Mouse (Mus musculus) CH12.LX (cell line): ENCODE measurements around the gene Pde8a.

ENCODE experiments used
- CHD1 ChIP-seq: IDR thresholded peaks from 2 replicates; pipeline ENCODE4 v1.6.1; 2012; ENCODE audit warnings: low read depth, low read length, improper control_type of control experiment, inconsistent platforms
- CTCF ChIP-seq, 2 experiments: IDR thresholded peaks in 1 of 2; conservative IDR thresholded peaks in 1 of 2; 2 replicates each; pipeline ENCODE4 v1.5.1; 2011 to 2012; ENCODE audit warnings: low read depth in 2 of 2, low read length in 2 of 2, improper control_type of control experiment in 1 of 2, inconsistent platforms in 1 of 2, mild to moderate bottlenecking in 1 of 2, moderate library complexity in 1 of 2
- ELF1 ChIP-seq: IDR thresholded peaks from 2 replicates; pipeline ENCODE4 v1.6.1; 2014; ENCODE audit warnings: low read depth, mild to moderate bottlenecking, inconsistent platforms, low read length, improper control_type of control experiment
- EP300 ChIP-seq: IDR thresholded peaks from 2 replicates; pipeline ENCODE4 v1.6.1; 2011; ENCODE audit warnings: low read length, improper control_type of control experiment
- GABPA ChIP-seq: IDR thresholded peaks from 2 replicates; pipeline ENCODE4 v1.6.1; 2012; ENCODE audit warnings: low read depth, low read length, improper control_type of control experiment, inconsistent platforms; ENCODE audit not compliant: insufficient replicate concordance
- MAX ChIP-seq: IDR thresholded peaks from 2 replicates; pipeline ENCODE4 v1.6.1; 2011; ENCODE audit warnings: low read length, improper control_type of control experiment
- MAZ ChIP-seq: IDR thresholded peaks from 2 replicates; pipeline ENCODE4 v1.6.1; 2012; ENCODE audit warnings: low read depth, mild to moderate bottlenecking, inconsistent platforms, low read length, improper control_type of control experiment, moderate library complexity
- NRF1 ChIP-seq: IDR thresholded peaks from 2 replicates; pipeline ENCODE4 v1.6.1; 2014; ENCODE audit warnings: low read depth, mild to moderate bottlenecking, inconsistent platforms, low read length, improper control_type of control experiment, moderate library complexity
- POLR2A ChIP-seq: IDR thresholded peaks from 2 replicates; pipeline ENCODE4 v1.6.1; 2011; ENCODE audit warnings: low read depth, mild to moderate bottlenecking, improper control_type of control experiment, low read length
- POLR2AphosphoS2 ChIP-seq: IDR thresholded peaks from 2 replicates; pipeline ENCODE4 v1.6.1; 2011; ENCODE audit warnings: low read depth, low read length, improper control_type of control experiment
- SIN3A ChIP-seq: IDR thresholded peaks from 2 replicates; pipeline ENCODE4 v1.6.1; 2012; ENCODE audit warnings: low read length, improper control_type of control experiment, inconsistent platforms
- USF1 ChIP-seq: IDR thresholded peaks from 2 replicates; pipeline ENCODE4 v1.6.1; 2014; ENCODE audit warnings: low read depth, mild to moderate bottlenecking, inconsistent platforms, low read length, improper control_type of control experiment
- ZC3H11A ChIP-seq: IDR thresholded peaks from 2 replicates; pipeline ENCODE4 v1.6.1; 2012; ENCODE audit warnings: low read depth, mild to moderate bottlenecking, inconsistent platforms, low read length, improper control_type of control experiment
- ZMIZ1 ChIP-seq: IDR thresholded peaks from 2 replicates; pipeline ENCODE4 v1.6.1; 2012; ENCODE audit warnings: low read depth, mild to moderate bottlenecking, inconsistent platforms, low read length, improper control_type of control experiment

- TF ChIP-seq USF1 (no peak), CTCF (conservative IDR thresholded peaks at IDR 0.05 in 1 of 2, IDR thresholded peaks at IDR 0.05 in 1 of 2; ENCODE audit: low read depth in 2 of 2, low read length in 2 of 2) (peak; percentile 30 to 69; a peak in 2 of 4 replicates), MAX (no peak), SIN3A (no peak), CHD1 (no peak), POLR2A (no peak), ELF1 (no peak), MAZ (no peak), ZC3H11A (no peak), GABPA (no peak), EP300 (no peak), POLR2AphosphoS2 (no peak), ZMIZ1 (no peak), NRF1 (no peak)
Observed at GRCm38 (mm10) chr7:81336432-81336786, 123.0 kb downstream of the Pde8a start.
